Mouse (Mus musculus) right cerebral cortex, postnatal 10 days (tissue): ENCODE measurements around the gene Tmem14c.
"Not testable (repeated sequence)": the region's sequence is repeated elsewhere in the genome, so short reads cannot be mapped to it uniquely, and the experiment has no call there.

ENCODE experiments used
- DNase-seq, 2 experiments: peaks; one replicate each; pipeline ENCODE4 v3.0.0; 2021; ENCODE audit warnings: low spot score in 2 of 2

Gene Tmem14c

GRCm38 (mm10) chr13:41015829-41016634, at the start of gene Tmem14c:
TSS of gene Tmem14c (plus strand) at chr13:41016292.
- peak; percentile 96 for DNase-seq

DNA sequence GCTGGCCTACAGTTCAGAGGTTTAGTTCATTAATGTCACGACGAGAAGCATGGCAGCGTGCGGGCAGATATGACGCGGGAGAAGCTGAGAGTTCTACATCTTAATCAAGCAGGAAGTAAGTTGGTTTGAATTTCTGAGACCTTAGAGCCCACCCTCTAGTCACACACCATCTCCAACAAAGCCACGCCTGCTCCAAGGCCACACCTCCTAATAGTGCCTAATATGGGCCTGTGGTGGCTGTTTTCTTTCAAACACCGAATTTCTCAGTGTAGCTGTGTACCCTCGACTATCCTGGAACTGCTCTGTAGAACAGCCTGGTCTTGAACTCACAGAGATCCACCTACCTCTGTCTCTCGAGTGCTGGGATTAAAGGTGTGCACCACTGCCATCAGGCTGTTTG, 48.5 kb upstream of the Tmem14c start:
- no peak for DNase-seq

DNA sequence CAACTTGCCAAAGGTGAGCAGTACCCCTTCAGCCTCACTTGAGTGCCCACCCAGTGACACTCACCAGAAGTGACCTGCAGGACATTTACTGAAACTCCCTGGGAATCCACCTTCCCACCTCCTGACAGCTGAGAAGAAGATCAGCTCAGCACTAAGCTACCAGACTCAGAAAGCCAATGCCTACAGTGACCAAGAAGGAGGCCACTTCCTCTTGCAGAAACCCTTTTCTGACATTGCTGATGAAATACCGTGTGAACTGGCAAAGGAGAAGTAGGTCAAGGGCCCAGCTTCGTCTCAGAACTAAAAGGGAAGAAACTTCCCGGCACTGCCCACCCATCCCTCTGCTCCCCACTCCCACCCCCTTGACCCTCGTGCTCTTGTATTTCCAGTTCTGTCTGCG, 47.5 kb upstream of the Tmem14c start:
- DNase-seq: no peak

DNA sequence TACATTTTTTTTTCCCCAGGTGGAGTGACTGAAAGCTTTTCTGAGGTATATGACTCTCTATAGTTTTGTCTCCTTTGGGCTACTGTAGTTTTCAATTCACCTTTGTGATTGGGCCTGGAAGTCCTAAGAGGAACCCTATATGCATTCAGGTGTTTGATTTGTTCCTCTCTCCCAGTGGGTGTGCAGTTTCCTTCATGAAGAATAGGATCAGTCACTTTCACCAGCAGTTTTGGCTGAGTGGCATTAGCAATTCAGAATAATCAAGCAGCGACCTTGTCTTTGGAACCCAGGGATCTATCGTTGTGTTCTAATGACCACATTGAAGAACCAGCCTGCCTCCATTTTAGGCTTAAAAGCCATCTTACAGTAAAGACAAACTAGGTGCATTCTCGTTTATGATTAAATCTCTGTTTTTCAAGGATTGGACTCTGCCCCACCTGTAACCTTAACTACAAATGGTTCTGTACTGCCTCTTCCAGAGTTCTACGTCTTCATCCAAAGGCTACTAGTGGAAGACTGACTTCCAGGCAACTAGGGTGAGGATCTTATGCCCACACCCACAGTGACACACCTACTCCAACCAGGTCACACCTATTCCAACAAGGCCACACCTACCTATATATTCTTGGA, 46.2 kb upstream of the Tmem14c start:
- no peak for DNase-seq

DNA sequence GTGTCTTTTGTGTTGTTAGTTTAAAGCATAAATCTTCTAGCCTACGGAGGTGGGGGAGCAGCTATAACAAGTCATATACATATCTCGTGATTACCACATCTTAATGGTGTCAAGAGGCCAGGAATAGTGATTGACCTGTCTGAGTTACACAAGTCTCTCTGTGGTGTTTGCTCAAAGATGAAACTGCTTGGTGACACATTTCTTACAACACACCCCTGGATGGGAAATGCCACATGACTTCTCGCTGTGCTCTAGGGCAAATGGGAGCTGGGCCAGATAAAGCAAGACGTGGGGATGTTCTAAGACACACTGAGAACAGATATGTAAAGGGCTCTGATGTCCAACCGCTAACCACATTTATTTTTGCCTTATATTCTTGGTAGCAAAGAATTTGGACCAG, 44.8 kb upstream of the Tmem14c start:
- DNase-seq: no peak

GRCm38 (mm10) chr13:40971831-40972230, 44.3 kb upstream of the Tmem14c start:
- no peak for DNase-seq

DNA sequence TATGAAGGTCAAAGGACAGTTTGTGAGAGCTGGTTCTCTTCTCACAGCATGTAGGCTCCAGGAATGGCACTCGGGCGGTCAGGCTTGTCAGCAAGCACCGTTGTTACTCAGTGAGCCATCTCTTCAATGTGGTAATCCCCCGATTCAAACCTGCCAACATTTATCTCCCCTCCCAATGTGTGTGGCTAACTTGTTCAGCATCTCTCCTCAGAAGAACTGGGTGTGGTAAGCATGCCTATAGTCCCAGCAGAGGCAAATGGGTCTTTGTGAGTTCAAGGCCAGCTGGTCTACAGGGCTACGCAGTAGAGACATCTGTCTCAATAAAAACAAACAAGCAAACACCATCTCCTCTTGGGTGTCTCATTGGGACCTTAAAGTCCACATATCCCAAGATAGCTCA, 43.1 kb upstream of the Tmem14c start:
- no peak for DNase-seq

DNA sequence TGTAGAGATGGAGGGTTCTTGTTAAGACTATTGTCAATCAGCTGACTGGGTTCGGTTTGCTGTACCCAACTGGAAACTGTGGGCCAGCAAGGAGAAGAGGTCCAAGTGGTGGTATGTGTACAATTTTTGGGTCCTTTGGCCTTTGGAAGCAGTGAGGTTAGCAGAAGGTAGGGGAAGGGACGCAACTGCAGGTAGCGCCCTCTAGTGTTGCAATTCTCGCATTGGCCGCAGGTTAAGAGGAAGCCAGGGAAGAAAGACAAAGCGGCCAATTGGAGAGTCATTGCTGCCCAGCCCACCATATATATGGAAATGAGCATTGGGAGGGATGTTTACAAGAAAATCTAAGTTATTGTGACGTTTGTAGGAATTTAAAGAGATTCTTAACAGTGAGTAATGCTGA, 38.5 kb upstream of the Tmem14c start:
- DNase-seq: peak in 1 of 2 experiments; percentile 37

- DNase-seq: no peak
These were observed 37.4 kb upstream of the Tmem14c start for GRCm38 (mm10) chr13:40978652-40979051.

DNA sequence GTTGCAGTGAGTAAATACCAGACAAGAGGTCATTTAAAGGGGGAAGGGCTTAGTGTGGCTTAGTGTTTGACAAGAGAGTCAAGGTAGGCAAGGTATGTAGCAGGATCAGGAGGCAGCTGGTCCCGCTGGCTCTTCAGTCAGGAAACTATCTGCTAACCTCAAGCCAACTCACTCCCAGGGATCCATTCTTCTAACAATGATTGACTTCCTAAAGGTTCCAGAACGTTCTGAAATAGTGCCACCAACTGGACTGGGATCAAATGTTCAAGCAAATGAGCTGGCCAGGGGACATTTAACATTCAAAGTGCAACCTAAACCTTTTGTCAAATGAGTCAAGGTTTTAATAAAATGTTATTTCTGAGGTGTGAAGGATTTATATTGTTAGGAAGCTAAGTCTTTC, 36.8 kb upstream of the Tmem14c start:
- DNase-seq: no peak

GRCm38 (mm10) chr13:40982759-40983158, 33.3 kb upstream of the Tmem14c start:
- DNase-seq: no peak

DNA sequence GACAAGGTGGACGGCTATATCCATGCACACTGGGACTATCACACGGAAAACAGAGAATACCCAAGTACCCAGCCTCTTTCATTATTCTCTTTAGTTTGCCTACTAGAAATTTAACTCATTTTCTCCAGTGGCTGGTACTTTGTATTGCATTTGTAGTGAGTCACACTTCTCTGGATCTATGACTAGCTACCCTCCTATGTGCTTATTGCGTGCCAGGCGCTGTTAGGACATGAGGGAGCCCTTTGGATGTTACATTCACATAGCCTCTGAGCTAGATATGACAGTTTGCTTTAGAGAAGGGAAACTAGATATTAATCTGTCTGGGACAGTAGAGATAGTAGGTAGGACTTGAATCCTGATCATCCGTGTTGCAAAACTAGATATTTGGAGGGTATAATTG, 30.0 kb upstream of the Tmem14c start:
- no peak for DNase-seq

DNA sequence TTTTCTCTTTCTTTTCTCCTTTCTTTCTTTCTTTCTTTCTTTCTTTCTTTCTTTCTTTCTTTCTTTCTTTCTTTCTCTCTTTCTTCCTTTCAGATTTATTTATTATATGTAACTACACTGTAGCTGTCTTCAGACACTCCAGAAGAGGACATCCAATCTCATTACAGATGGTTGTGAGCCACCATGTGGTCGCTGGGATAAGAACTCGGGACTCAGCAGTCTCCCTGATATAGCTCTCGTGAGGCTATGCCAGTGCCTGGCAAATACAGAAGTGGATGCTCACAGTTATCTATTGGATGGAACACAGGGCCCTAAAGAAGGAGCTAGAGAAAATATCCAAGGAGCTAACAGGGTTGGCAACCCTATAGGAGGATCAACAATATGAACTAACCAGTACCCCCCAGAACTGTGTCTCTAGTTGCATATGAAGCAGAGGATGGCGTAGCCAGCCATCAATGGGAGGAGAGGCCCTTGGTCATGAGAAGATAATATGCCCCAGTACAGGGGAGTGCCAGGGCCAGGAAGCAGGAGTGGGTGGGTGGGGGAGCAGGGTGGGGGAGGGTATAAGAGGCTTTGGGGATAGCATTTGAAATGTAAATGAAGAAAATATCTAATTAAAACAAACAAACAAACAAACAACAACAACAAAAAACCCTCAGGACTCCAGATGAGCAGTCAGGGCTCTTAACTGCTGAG, 28.3 kb upstream of the Tmem14c start:
- not testable (repeated sequence) for DNase-seq

- DNase-seq: no peak
These were observed 27.7 kb upstream of the Tmem14c start for GRCm38 (mm10) chr13:40988418-40988817.

DNA sequence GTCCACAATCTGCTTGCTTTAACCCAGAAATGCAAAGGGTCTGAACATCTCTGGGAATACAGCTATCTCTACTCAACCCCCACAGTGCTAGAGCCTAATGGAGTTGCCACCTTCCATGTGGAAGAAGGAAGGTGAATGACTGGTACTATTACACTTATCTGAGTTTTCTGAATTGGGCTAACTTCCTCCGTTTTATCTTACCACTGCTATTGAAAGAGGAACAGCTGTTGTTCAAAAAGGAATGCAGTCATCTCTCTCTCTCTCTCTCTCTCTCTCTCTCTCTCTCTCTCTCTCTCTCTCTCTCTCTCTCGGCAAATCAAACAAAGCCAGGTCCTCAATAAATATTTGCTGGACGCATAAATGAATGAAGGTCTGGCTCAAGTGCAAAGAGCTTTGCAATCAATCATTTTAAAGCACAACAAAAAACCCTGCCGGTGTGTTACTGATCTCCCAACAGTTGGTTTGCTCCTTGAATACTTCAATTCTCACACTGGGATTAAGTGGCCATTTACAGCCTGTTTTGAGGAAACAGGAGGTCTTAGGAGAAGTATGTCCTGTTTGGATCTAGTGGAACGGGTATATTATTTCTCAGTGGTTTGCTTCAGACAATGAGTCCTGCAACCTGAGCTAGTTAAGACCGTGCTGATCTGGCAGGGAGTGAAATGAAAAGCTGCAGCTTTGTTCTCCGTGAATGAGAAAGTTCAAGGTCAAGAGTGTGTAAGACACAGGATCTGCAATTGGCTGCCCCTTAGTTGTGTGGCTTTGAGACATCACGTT, 21.4 kb upstream of the Tmem14c start:
- no peak for DNase-seq

- not testable (repeated sequence) for DNase-seq
These were observed 17.6 kb upstream of the Tmem14c start for GRCm38 (mm10) chr13:40998537-40998936.

GRCm38 (mm10) chr13:41000140-41000925, 15.8 kb upstream of the Tmem14c start:
- peak; percentile 55 to 61 for DNase-seq

- DNase-seq: peak; percentile 94
These were observed 15.0 kb upstream of the Tmem14c start, which contains the start of gene Pak1ip1 for GRCm38 (mm10) chr13:41000926-41001639. TSS of gene Pak1ip1 (plus strand) at chr13:41001023.

DNA sequence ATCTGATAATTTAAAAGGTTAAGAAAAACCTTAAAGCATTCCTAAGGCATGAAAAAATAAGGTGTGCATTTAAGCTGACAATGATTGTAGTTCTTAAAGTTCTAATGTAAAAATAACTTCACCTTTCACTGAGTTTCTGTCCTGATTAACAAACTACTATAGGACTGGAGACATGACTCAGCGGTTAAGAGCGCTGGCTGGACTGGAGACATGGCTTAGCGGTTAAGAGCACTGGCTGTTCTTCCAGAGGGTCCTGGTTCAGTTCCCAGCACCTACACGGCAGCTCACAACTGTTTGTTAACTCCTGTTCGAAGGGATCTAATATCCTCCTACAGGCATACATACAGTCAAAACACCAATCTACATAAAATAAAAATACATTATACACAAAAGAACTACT, 14.1 kb upstream of the Tmem14c start:
- no peak for DNase-seq

DNA sequence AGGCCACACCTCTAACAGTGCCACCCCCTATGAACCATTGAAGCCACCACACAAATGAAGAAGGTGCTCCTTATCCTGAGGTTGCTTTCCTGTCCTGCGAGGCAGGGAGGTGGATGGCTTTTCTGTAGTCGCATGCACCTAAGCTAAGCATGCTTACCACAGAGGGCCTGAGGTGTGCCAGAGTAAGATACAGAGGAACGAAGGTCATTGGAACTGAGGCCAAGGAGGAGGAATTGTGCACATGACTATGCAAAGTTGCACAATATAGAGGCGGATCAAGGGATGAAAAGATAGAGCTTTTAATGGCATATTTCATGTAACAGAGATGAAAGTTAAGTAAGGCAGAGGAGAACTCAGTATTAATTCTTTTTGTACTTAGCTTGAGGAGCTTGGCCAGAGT, 9.8 kb upstream of the Tmem14c start:
- DNase-seq: no peak
